Mouse (Mus musculus) limb, embryonic 15.5 days (tissue): Measurements from ENCODE around the gene Clpp. TPM values are rescaled to one million over a fixed set of nuclear protein-coding genes. Genes with fewer than 3 reads are reported as not detected.

Source experiments
- ATAC-seq: fragments of 200-750 bp; cut with Nextera tagmentation; 2 replicates; pipeline ENCODE4 v1.8.0; 2017; ENCODE audit warnings: low read depth, moderate TSS enrichment; ENCODE audit not compliant: insufficient number of reproducible peaks, low FRiP score, low TSS enrichment
- H3K27ac ChIP-seq: fragments of 300-500 bp; sonication (generic); 2 replicates; pipeline ENCODE4 v1.5.1; 2015; ENCODE audit warnings: moderate library complexity, mild to moderate bottlenecking, inconsistent platforms
- H3K27me3 ChIP-seq: fragments of 300-500 bp; sonication (generic); 2 replicates; pipeline ENCODE4 v1.6.1; 2015; ENCODE audit warnings: inconsistent platforms
- H3K36me3 ChIP-seq: fragments of 300-500 bp; sonication (generic); 2 replicates; pipeline ENCODE4 v1.6.1; 2015; ENCODE audit warnings: inconsistent platforms
- H3K4me1 ChIP-seq: fragments of 300-500 bp; sonication (generic); 2 replicates; pipeline ENCODE4 v1.6.1; 2015; ENCODE audit warnings: inconsistent platforms
- H3K4me2 ChIP-seq: fragments of 300-500 bp; sonication (generic); 2 replicates; pipeline ENCODE4 v1.6.1; 2015; ENCODE audit warnings: mild to moderate bottlenecking, inconsistent platforms
- H3K4me3 ChIP-seq: fragments of 300-500 bp; sonication (generic); 2 replicates; pipeline ENCODE4 v1.5.1; 2015; ENCODE audit warnings: mild to moderate bottlenecking, inconsistent platforms
- H3K9ac ChIP-seq: fragments of 300-500 bp; sonication (generic); 2 replicates; pipeline ENCODE4 v1.6.1; 2015; ENCODE audit warnings: inconsistent platforms
- H3K9me3 ChIP-seq: fragments of 300-500 bp; sonication (generic); 2 replicates; pipeline ENCODE4 v1.6.1; 2016; ENCODE audit warnings: inconsistent platforms
- WGBS: fragments of 180-500 bp; shearing (Covaris S2); methylation state at CpG from one replicate; pipeline ENCODE4 v1.1.7; 2015; 5-methylcytosine and 5-hydroxymethylcytosine counted together
- polyA plus RNA-seq: library from polyadenylated mRNA; unstranded; fragments of >200 nt; fragmentation: Nextera tagmentation; extraction: Ambion mirVana; gene quantifications from 2 replicates; pipeline ENCODE4 v1.2.1, GENCODE M21; 2015

Clpp gene
- polyA plus RNA-seq, 1 experiment from 2014 or later = 136 TPM

DNA sequence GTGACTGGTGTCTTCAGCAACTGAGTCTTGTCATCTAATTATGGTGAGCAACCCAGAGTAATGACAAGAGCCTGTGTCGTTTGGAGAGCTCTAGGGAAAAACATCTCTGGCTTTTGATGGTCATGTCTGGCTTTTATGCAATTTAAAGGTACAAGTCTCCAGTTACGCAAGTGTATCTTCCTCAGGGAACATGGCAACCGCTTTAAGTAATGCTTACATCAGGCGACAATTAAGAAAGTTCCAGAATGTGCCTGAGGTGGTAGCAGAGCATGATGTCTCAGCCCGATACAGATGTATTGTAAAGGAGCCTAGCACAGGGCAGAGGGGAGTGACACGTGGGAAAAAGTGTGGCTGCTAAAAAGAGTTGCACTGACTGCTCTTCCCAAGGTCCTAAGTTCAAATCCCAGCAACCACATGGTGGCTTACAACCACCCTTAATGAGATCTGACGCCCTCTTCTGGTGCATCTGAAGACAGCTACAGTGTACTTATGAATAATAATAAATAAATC lies 1.1 kb upstream of the Clpp start:
- no peak overlapping the region for H3K9ac ChIP-seq
- peak overlapping the region; percentile 85 for H3K4me3 ChIP-seq
- no peak overlapping the region for H3K27ac ChIP-seq
- ATAC-seq = no peak
- H3K27me3 ChIP-seq = no peaks in the 10 kb centered on the region
- H3K9me3 ChIP-seq = no peaks in the 10 kb centered on the region
- peak overlapping the region; percentile 72 for H3K4me2 ChIP-seq
- peaks cover 12% of the 10 kb centered on the region for H3K4me1 ChIP-seq
- 67% methylated on average over 7 of the region's 7 CpGs for WGBS
- peaks cover 26% of the 10 kb centered on the region for H3K36me3 ChIP-seq

DNA sequence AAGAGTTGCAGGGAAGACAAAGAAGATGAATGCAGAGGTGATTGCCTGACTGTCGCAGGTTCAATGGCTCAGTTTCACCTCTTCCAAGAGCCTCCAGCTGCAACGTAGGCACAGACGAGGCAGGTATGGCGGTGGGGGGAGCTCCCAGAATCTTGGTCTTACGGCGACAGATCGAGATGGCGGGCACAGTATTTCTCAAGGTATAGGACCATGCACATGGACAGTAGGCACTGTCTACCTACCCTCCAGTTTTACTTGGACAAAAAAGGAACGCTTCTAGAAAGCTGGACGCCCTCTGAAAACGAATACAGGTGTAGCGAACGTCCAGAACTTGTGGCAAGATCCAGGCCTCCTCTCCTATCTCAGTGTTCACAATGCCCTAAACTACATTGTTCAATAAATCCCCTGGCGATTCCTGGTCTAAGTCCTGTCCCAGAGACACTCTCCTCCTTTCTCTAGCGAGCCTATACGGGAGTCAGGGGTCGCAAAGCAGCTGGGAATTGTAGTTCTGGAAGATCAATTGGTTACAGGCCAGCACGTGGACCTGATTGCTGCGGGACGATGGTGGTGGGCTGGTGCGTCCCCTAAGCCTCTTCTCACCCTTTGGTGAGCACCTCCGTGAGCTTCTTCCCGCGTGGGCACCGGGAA lies 514 bp upstream of the Clpp start:
- Histone ChIP-seq H3K36me3 (peaks cover 32% of the 10 kb centered on the region), H3K9ac (peak overlapping the region; percentile 42; the same call in 1 of the 2 replicates), H3K4me1 (peaks cover 12% of the 10 kb centered on the region), H3K4me3 (peak overlapping the region; percentile 85), H3K27me3 (no peaks in the 10 kb centered on the region), H3K9me3 (no peaks in the 10 kb centered on the region), H3K4me2 (peak overlapping the region; percentile 72), H3K27ac (peak overlapping the region; percentile 78)
- ATAC-seq = peak; percentile 86
- WGBS = 3% methylated on average over 25 of the region's 25 CpGs

DNA sequence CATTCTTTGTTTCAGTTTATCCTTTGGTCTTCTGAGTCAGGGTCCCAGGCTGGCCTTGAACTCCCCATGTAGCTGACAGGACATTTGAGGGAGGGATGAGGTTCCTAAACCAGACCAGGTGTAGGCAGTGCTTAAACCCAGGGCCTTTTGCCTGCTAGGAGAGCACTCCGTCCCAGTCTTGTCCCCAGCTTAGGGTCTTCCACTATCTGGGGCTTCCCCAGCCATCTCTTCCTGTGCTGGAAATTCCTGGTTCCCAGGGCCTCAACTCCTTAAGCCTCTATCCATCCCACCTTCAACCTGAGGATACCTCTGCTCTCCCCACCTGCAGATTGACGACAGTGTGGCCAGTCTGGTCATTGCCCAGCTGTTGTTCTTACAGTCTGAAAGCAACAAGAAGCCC lies 861 bp downstream of the Clpp start:
- no peak for ATAC-seq
- Histone ChIP-seq H3K27ac (no peak overlapping the region), H3K4me2 (peak overlapping the region; percentile 72), H3K4me1 (peaks cover 12% of the 10 kb centered on the region), H3K36me3 (peaks cover 46% of the 10 kb centered on the region), H3K9ac (0 out of 2 replicates have a peak overlapping the region, but pooled peaks have one; percentile 83), H3K9me3 (no peaks in the 10 kb centered on the region), H3K4me3 (peak overlapping the region; percentile 85), H3K27me3 (no peaks in the 10 kb centered on the region)
- 71% methylated on average over 2 of the region's 2 CpGs for WGBS

DNA sequence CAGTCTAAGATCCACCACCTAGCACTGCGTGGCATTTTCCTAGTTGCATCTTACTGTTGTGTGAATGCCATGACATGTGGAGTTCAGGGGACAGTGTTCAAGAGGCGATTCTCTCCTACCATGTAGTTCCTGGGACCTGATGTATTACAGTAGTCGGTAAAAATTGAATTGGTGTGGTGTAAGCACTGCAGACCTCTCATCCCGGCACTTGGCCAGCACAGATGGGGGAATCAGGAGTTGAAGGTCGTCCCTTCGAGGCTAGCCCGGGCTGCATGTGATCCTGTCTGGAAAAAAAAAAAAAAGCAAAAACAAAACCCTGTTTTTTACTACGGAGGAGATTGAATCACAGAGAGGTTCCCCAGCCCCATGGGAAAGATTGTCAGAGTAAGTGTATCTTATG lies 4.9 kb downstream of the Clpp start:
- H3K9ac ChIP-seq = no peak overlapping the region
- H3K4me3 ChIP-seq = no peak overlapping the region
- H3K4me1 ChIP-seq = peaks cover 20% of the 10 kb centered on the region
- WGBS = 91% methylated on average over 8 of the region's 8 CpGs
- no peaks in the 10 kb centered on the region for H3K27me3 ChIP-seq
- no peak overlapping the region for H3K27ac ChIP-seq
- no peak for ATAC-seq
- no peaks in the 10 kb centered on the region for H3K9me3 ChIP-seq
- peaks cover 68% of the 10 kb centered on the region for H3K36me3 ChIP-seq
- H3K4me2 ChIP-seq = no peak overlapping the region

GRCm38 (mm10) chr17:56996506-56996905 lies 6.4 kb downstream of the Clpp start:
- peaks cover 13% of the 10 kb centered on the region for H3K4me1 ChIP-seq
- ATAC-seq = no peak
- no peaks in the 10 kb centered on the region for H3K27me3 ChIP-seq
- peak overlapping the region; percentile 91 for H3K4me3 ChIP-seq
- H3K36me3 ChIP-seq = peaks cover 69% of the 10 kb centered on the region
- H3K27ac ChIP-seq = no peak overlapping the region
- H3K9ac ChIP-seq = no peak overlapping the region
- no peak overlapping the region for H3K4me2 ChIP-seq
- WGBS = 58% methylated on average over 2 of the region's 2 CpGs
- no peaks in the 10 kb centered on the region for H3K9me3 ChIP-seq

GRCm38 (mm10) chr17:56997029-56997667 lies 7.0 kb downstream of the Clpp start, which contains the start of gene Alkbh7:
Alkbh7 (plus strand) TSS chr17:56997339.
- Histone ChIP-seq H3K4me1 (peaks cover 10% of the 10 kb centered on the region), H3K4me3 (peak within 1 kb of the TSS; percentile 91), H3K36me3 (peaks cover 68% of the 10 kb centered on the region), H3K27me3 (no peaks in the 10 kb centered on the region), H3K9me3 (no peaks in the 10 kb centered on the region), H3K9ac (peak within 1 kb of the TSS; percentile 65), H3K4me2 (peak within 1 kb of the TSS; percentile 70), H3K27ac (peak within 1 kb of the TSS; percentile 74)
- under 1% methylated on average over 38 of the region's 38 CpGs for WGBS
- ATAC-seq = peak; percentile 98

DNA sequence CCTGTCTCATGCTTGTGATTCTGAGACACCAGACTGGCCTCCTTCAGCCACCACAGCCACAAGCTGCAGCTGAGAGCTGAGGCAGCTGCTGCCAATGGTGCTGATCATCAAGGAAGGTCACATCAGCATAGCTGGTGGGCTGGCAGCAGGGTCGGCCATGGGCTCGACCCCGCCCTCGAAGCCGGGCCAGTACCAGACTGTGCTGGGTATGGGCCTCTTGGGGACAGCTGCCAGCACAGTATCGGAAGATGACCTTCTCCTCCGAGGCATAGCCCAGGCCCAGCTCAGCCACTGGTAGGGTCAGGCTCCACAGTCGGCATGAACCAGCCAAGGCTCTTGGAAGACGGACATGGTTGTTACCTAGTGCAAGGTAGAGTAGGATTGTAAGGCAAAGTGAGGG lies 9.3 kb downstream of the Clpp start:
- no peak for ATAC-seq
- H3K27ac ChIP-seq = no peak overlapping the region
- H3K27me3 ChIP-seq = no peaks in the 10 kb centered on the region
- no peak overlapping the region for H3K4me2 ChIP-seq
- WGBS = 88% methylated on average over 9 of the region's 9 CpGs
- H3K9me3 ChIP-seq = no peaks in the 10 kb centered on the region
- H3K9ac ChIP-seq = no peak overlapping the region
- no peak overlapping the region for H3K4me3 ChIP-seq
- H3K4me1 ChIP-seq = peaks cover 10% of the 10 kb centered on the region
- H3K36me3 ChIP-seq = peaks cover 67% of the 10 kb centered on the region

DNA sequence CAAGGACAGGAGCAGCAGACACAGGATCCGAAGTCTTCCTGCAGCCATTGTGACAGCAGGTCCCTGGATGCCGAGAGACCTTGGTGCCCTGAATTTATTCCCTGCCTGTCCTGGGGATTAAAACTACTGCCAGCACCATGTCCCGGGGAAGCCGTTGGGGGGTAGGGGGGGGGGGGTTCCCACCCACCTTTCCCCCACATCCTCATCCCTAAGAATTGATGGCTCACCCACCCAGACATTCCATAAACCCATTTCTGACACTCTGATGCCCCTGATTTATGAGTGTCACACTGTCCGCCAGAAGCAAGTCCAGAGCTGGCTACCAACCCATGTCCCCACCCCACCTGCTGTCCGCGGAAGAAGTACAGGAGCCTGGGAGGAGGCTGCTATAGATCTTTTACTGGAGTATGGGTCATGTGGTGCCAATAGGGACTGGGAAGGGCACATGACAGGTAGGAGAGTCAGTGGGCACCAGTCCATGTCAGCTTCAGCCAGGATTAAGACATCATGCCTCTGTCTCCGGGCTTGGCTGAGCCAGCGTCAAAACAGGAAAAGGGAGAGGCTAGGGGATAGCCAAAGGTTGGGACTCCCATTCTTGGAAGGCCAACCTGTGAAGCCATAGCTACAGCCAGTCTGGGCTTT lies 10.0 kb downstream of the Clpp start, which contains the start of gene Pspn:
TSS of gene Pspn (minus strand) at position 51 of the 642 bp plus-strand sequence.
- Histone ChIP-seq H3K9me3 (no peaks in the 10 kb centered on the region), H3K27me3 (no peaks in the 10 kb centered on the region), H3K4me1 (peaks cover 10% of the 10 kb centered on the region), H3K27ac (no peak within 1 kb of the TSS), H3K4me2 (no peak within 1 kb of the TSS), H3K9ac (no peak within 1 kb of the TSS), H3K36me3 (peaks cover 67% of the 10 kb centered on the region), H3K4me3 (no peak within 1 kb of the TSS)
- ATAC-seq = no peak
- whole genome bisulfite sequencing = 80% methylated on average over 9 of the region's 9 CpGs

DNA sequence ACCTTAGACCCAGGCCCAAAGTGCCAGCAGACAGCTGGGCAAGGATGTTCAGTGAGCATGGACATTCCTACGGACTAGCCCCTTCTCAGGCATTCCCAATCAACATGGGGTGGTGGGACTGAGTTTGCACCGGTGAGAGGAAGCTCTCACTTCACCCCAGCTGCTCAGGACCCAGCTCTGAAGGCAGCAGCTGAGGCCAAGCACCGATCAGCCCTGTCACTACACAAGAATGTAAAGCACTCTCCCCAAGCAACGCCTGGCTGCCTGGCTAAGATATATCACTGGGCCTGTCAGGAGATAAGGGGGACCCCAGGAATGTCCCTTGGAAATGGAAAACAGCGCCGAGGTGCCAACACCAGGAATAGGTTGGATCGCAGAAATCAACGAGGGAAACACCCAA lies 11.1 kb downstream of the Clpp start:
- Histone ChIP-seq H3K9me3 (no peaks in the 10 kb centered on the region), H3K36me3 (peaks cover 67% of the 10 kb centered on the region), H3K27ac (peak overlapping the region; percentile 27; the same call in 1 of the 2 replicates), H3K4me2 (no peak overlapping the region), H3K4me3 (no peak overlapping the region), H3K9ac (no peak overlapping the region), H3K27me3 (no peaks in the 10 kb centered on the region), H3K4me1 (peaks cover 10% of the 10 kb centered on the region)
- no peak for ATAC-seq
- 59% methylated on average over 8 of the region's 8 CpGs for WGBS

- no peak overlapping the region for H3K9ac ChIP-seq
- no peaks in the 10 kb centered on the region for H3K27me3 ChIP-seq
- H3K27ac ChIP-seq = no peak overlapping the region
- peaks cover 79% of the 10 kb centered on the region for H3K36me3 ChIP-seq
- no peaks in the 10 kb centered on the region for H3K9me3 ChIP-seq
- H3K4me1 ChIP-seq = no peaks in the 10 kb centered on the region
- no peak for ATAC-seq
- no peak overlapping the region for H3K4me2 ChIP-seq
- no peak overlapping the region for H3K4me3 ChIP-seq
- WGBS = 90% methylated on average over 7 of the region's 7 CpGs
Observed at GRCm38 (mm10) chr17:57003994-57004393, 13.9 kb downstream of the Clpp start.

DNA sequence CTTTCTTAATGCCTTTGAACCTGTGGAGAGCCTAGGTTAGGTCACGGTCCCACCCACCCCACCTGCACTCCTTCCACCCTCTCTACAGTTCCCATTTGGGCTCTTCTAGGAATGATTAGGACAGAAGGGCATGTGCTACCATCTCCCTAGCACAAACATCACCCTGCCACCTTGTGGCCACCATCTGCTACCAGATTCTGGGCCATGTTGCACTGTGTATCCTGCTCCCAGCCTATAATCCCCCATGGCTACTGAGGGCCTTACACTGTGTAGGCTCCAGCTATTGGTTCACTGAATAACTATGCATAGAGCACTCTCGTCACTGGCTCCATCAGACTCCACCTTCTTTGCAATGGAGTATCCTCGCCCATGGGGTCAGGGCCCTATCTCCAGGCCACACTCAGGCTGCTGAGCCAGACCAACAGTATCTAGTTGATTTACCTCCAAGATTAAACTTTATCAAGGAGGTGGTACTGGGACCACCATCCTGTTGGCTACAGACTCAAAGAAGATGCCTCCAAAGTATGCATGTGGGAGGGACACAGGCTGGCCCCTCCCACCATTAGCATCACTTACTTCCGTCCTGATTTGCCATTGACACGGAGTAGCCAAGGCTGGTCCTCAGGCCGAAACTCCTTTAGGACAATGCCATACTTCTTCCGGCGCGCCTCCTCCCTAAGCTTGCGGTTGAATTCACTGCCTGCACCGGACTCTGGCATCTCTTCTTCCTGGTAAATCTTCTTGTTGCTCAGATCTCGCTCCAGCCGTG lies 17.2 kb downstream of the Clpp start:
- Histone ChIP-seq H3K36me3 (peaks cover 66% of the 10 kb centered on the region), H3K4me2 (no peak overlapping the region), H3K9me3 (no peaks in the 10 kb centered on the region), H3K4me3 (no peak overlapping the region), H3K4me1 (peaks cover 15% of the 10 kb centered on the region), H3K27me3 (no peaks in the 10 kb centered on the region), H3K27ac (no peak overlapping the region; the same call in 1 of the 2 replicates), H3K9ac (no peak overlapping the region)
- ATAC-seq = no peak
- 96% methylated on average over 13 of the region's 13 CpGs for WGBS
